Mouse (Mus musculus) left cerebral cortex, adult 18-20 months (tissue): ENCODE measurements around the gene Elac2. TPM values are rescaled to one million over a fixed set of nuclear protein-coding genes. Genes with fewer than 3 reads are reported as not detected.

Experiments
- DNase-seq, 2 experiments: peaks; one replicate each; pipeline ENCODE4 v3.0.0; 2021 to 2022; ENCODE audit warnings: low spot score in 2 of 2, mixed read lengths in 1 of 2
- long read RNA-seq, 2 experiments: library from polyadenylated mRNA; stranded (forward); transcript quantifications; one replicate each; pipeline ENCODE4 v2.0.0; 2021
- total RNA-seq, 2 experiments: library from RNA; stranded (reverse); gene quantifications; 2 replicates each; pipeline ENCODE4 v1.2.3; 2021

Gene Elac2
- total RNA-seq: 10 to 100 TPM; 25.6 to 29.4 TPM
- long read RNA-seq, experiment 1, transcript Elac2-202 (24 exons, 2,884 nt): major isoform, 31 of 67 reads
- long read RNA-seq, experiment 1, partial matches to known transcripts: 9 of 67 reads
- long read RNA-seq, experiment 1, other reads (novel, unspliced or antisense): 27 of 67 reads
- long read RNA-seq, experiment 2, transcript Elac2-202 (24 exons, 2,884 nt): major isoform, 27 of 49 reads
- long read RNA-seq, experiment 2, partial matches to known transcripts: 2 of 49 reads
- long read RNA-seq, experiment 2, other reads (novel, unspliced or antisense): 19 of 49 reads

- peak; percentile 96 to 98 for DNase-seq
These were observed at the start of gene Elac2 for GRCm38 (mm10) chr11:64978720-64979488. Gene Elac2, plus strand, starts transcription at chr11:64979038.

DNA sequence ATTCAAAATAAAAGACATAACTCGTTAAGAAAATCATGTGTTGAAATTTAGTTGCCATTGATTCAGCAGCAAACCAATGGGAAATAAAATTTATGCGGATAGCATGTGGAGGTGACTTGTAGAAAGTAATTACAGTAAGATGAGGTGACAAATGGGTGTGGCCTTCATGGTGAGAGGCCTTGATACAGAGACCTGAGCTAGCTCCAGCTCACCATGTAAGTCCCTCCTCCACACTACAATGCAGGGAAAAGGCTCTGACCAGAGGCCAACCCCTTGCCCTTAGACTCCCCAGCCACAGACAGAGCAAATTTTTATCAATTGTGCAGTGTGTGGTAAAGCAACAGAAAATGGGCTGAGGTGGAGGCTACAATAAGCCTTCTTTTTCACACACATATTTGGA, 49.7 kb upstream of the Elac2 start:
- no peak for DNase-seq

GRCm38 (mm10) chr11:64931060-64931770, 47.6 kb upstream of the Elac2 start:
- DNase-seq: no peak

DNA sequence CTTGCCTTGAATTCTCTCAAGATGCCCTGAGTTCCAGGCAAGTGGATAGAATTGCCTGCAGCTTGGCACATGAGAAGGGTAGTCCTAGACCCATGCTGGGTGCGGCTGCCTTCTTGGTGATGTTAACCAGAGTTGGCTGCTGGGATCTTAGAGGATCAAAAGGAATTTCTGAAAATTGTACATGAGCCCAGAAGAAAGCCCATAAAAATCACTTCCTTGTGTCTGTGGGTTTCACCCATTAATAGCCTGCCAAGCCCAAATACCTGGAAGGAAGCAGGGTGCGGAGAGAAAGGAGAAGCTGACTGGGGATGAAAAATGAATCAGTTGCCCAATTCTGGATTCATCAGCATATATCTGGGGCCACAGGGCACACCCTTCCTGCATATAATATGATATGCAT, 41.6 kb upstream of the Elac2 start:
- no peak for DNase-seq

DNA sequence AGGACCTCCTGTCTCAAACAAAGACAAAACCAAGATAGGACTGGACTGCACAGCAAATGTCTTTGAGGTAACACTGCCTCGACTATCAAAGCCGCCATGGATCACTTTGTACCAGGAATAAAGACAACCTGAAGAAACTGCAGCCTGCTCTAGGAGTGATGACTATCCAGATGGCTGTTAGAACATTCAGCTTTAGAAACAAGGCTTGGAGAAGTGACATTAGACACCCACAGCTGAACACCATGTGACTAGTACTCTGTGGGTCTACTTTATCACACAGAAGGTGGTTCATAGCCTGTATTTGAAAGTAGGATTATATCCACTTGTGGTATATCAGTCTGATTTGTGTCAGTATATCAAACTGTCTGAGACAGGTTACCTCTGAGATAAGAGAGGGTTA, 37.6 kb upstream of the Elac2 start:
- no peak for DNase-seq

GRCm38 (mm10) chr11:64949782-64950181, 29.1 kb upstream of the Elac2 start:
- no peak for DNase-seq

GRCm38 (mm10) chr11:64956962-64957729, 21.7 kb upstream of the Elac2 start:
- no peak for DNase-seq

DNA sequence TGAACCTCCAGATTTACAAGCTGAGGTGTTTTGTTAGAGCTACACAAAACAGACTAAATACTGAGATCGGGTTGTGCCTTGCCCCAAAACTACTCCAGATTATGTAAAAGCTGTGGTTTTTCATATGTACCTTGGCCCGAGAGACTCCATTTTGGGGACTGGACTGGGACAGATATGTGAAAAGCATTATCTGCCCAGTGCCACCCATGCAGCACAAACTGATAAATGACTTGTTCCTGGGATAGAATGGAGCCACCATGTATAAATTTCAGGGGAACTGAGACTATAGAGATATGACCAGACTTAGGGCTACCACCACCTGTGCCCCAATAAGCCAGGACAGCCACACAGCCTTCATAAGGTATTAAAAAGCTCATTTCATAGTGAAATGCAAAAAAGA, 16.2 kb upstream of the Elac2 start:
- DNase-seq: no peak

DNA sequence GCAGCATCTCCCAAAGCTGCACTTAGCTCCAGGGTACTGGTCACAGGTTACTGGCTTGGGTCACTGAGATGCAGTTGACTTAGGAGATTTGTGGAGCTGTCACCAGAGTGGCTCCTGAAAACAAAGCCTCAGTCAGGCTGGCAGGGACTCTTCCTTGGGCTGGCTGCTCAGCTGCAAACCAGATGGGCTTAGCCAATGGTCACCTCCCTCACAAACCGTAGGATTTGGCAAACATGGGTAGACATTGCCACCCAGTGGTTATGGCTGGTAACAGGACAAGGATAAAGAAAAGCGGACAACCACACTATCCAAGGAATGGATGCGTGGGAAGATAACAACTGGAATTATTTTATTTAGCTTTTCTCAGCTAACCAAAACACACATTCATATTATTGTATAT, 10.3 kb upstream of the Elac2 start:
- DNase-seq: peak; percentile 82

DNA sequence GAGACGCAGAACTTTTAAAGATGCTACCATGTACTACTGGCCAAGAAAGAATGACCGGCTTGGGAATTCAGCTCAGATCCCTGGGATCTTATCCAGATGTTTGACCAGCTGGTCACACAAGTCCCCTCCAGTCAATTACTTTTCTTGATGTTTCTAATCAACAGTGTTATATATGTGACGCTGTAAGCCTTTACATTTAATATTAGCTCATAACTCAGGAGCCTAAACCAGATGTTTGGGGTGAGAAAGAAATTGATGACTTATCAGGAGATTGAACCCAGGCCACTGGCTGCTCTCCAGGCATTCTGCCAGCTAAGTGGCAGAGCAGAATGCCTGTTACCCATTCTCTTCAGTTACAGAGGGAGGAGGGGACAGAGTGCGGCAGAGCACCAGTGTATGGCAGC, 9.9 kb upstream of the Elac2 start:
- DNase-seq: no peak

DNA sequence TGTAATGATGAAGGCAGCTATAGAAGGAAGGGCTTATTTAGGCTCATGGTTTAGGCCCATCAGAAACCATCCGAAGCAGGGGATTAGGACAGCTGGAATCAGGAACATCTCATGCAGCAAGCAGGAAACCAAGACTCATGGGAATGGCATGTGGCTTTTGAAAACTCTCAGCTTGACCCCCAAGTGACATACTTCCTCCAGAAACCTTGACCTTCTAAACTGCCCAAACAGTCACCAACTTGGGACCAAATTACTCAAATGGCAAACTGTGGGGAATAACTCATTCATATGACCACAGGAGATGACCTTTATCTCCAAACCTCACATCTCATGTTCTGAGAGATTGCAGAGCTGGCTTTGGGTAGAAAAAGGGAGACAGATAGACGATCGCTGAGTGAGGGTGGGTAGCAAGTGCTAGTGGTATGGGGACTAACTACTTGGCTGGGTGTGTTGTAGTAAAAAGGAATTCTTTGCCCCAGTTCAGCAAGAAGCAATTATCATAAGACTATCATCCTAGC, 7.3 kb upstream of the Elac2 start:
- no peak for DNase-seq

DNA sequence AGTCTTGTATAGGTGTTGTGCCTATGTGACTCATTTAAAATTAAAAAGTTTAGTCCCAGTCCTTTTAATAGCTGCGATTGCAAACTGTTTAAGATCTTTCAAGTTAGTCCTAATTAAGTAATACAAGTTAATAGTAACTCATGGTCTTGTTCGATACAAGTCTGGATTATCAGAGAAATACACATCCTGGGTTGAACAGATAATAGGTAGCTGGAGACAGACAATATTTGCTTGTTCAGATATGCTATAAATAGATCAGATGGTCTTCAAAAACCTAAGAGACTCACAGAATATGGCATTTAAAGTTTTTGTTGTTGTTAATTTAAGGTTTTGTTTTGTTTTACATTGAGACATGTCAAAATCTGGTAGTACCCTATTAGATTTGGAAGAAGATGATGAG, 6.4 kb upstream of the Elac2 start:
- DNase-seq: no peak

DNA sequence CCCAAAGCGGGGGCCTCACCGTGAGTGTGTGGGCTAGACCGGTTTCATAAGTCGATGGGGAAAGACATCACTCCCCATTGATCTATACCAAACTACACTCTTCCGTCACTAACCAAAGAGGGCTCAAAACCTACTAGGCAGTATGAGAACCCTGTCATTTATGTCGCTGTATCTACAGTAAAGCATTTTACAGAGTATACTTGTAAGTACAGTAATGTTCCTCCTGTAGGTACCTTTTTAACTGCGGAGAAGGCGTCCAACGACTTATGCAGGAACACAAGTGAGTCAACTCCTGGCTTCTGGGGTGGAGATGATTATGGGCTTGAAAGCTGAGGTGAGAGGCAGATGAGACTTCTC, 629 bp downstream of the Elac2 start:
- DNase-seq: no peak

DNA sequence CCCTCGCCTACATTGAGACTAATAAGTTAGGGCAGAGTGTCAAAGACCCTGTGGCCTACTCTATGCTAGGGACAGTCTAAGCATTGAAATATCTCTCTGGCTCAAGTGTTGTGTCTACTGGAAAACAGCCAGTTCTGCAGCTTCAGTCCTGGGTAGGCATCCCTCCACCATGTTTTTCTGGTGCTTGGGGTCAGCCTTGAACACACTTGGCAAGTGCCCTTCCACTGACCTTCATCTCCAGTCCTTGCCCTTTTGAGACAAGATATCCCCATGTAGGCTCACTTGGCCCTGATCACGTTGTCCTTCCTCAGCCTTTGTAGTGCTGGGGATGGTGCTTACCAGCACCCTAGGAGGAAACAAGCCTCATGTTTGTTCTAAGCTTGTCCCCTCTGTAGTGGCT, 9.7 kb downstream of the Elac2 start:
- DNase-seq: no peak

GRCm38 (mm10) chr11:64998439-64998838, 19.6 kb downstream of the Elac2 start:
- no peak for DNase-seq

- peak; percentile 52 to 62 for DNase-seq
These were observed 20.8 kb downstream of the Elac2 start for GRCm38 (mm10) chr11:64999685-65000084.

- no peak for DNase-seq
These were observed 22.9 kb downstream of the Elac2 start for GRCm38 (mm10) chr11:65001729-65002128.

DNA sequence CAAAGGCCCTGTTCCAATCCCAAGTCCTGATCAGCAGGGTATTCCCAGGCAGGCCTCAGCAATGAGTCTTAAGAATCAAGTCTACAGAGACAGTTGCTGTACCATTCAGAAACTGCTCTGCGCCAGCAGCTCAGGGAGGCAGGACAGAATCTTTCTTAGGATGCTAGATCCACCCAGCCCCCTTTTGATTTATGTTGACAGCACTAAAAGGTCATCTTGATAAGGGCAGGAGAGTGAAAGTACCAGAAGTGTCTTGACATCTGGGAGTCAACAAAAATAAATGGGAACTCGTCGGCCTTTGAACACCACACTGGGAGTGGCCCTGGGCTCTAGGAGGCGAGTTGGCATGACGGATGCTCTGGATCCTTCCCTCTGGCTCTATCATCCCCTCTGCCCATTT, 24.8 kb downstream of the Elac2 start:
- no peak for DNase-seq

GRCm38 (mm10) chr11:65004836-65005235, 26.0 kb downstream of the Elac2 start:
- no peak for DNase-seq

DNA sequence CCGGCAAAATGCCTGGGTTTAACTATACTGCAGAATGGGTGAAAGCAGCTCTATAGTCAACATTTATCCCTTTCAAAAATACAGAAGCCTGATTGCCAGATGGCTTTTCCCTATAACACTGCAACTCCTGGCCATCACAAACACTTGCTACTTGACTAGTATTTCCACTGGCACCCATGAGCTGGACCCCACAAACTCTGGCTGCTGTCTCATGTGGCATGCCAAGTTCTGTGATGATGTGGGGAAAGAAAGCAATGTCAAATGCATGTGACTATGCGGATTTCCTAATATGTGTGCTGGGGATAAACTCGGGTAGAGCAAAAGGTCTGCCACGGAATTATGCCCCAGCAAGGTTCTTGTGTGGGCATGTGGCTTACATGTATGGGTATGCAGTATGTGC, 27.2 kb downstream of the Elac2 start:
- no peak for DNase-seq

DNA sequence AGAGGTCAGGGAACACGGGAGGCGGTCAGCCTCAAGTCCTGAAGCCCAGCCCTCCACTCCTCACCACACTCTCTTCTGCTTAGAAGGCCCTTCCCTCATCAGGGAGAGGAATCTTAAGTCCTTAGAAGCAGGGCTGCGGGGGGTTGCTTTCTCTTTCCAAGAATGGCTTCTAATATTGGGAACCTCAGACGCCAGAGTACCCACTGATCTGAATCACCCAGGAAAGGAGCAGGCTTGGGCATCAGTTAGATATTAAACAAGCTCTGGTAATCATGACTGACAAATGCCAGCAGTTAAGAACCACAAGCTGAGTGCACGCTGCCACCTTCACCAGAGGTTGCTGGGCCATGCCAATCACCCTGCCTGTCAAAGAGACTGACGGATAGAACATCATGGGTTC, 35.1 kb downstream of the Elac2 start:
- no peak for DNase-seq
